Mouse (Mus musculus) CH12.LX (cell line): ENCODE measurements around the gene Tef. TPM values are rescaled to one million over a fixed set of nuclear protein-coding genes. Genes with fewer than 3 reads are reported as not detected.

Experiments used
- DNase-seq: peaks from one replicate; pipeline ENCODE4 v3.0.0-alpha.2; 2013; ENCODE audit errors: extremely low read depth
- H3K27ac ChIP-seq: 2 replicates; pipeline ENCODE4 v1.5.1; 2012; ENCODE audit warnings: low read depth, mild to moderate bottlenecking, control low read depth, moderate library complexity; ENCODE audit not compliant: insufficient read depth
- H3K27me3 ChIP-seq: replicated peaks from 2 replicates; pipeline ENCODE3; 2012; ENCODE audit warnings: inconsistent platforms
- H3K36me3 ChIP-seq, 2 experiments: replicated peaks in 1 of 2; 2 replicates each; pipeline versions ENCODE3 to v1.6.1; 2012; ENCODE audit warnings: inconsistent platforms in 1 of 2, low read length in 1 of 2, mild to moderate bottlenecking in 1 of 2, mixed read lengths in 1 of 2, moderate library complexity in 1 of 2; ENCODE audit not compliant: control insufficient read depth in 1 of 2, insufficient read depth in 1 of 2
- H3K4me1 ChIP-seq, 2 experiments: 2 replicates each; pipeline ENCODE4 v1.6.1; 2012; ENCODE audit warnings: inconsistent platforms in 1 of 2, moderate library complexity in 1 of 2; ENCODE audit not compliant: insufficient read depth in 2 of 2, control insufficient read depth in 1 of 2
- H3K4me2 ChIP-seq: 2 replicates; pipeline ENCODE4 v1.6.1; 2012; ENCODE audit warnings: low read depth, mild to moderate bottlenecking, control low read depth; ENCODE audit not compliant: poor library complexity, insufficient read depth, severe bottlenecking
- H3K4me3 ChIP-seq, 3 experiments: fragments of 150-350 bp in 1 of 3; sonication (generic) in 1 of 3; replicated peaks in 1 of 3; 2 replicates each; pipeline versions ENCODE3 to v1.5.1; 2011 to 2012; ENCODE audit warnings: low read depth in 2 of 3, low read length in 2 of 3, mild to moderate bottlenecking in 2 of 3, moderate library complexity in 2 of 3, control low read depth in 1 of 3, improper control_type of control experiment in 1 of 3, inconsistent platforms in 1 of 3, mixed read lengths in 1 of 3; ENCODE audit not compliant: poor library complexity in 1 of 3
- H3K79me2 ChIP-seq: replicated peaks from 2 replicates; pipeline ENCODE4 v1.6.1; 2012; ENCODE audit warnings: mild to moderate bottlenecking, moderate library complexity; ENCODE audit not compliant: control insufficient read depth, poor library complexity, insufficient read depth, severe bottlenecking; ENCODE audit errors: extremely low read depth
- H3K9ac ChIP-seq: 2 replicates; pipeline ENCODE4 v1.6.1; 2012; ENCODE audit warnings: low read depth, mild to moderate bottlenecking, control low read depth, moderate library complexity; ENCODE audit not compliant: insufficient read depth
- H3K9me3 ChIP-seq: replicated peaks from 2 replicates; pipeline ENCODE3; 2012; ENCODE audit warnings: low read length, inconsistent platforms, mixed read lengths
- CTCF ChIP-seq, 2 experiments: IDR thresholded peaks in 1 of 2; conservative IDR thresholded peaks in 1 of 2; 2 replicates each; pipeline ENCODE4 v1.5.1; 2011 to 2012; ENCODE audit warnings: low read depth in 2 of 2, low read length in 2 of 2, improper control_type of control experiment in 1 of 2, inconsistent platforms in 1 of 2, mild to moderate bottlenecking in 1 of 2, moderate library complexity in 1 of 2
- EP300 ChIP-seq: IDR thresholded peaks from 2 replicates; pipeline ENCODE4 v1.6.1; 2011; ENCODE audit warnings: low read length, improper control_type of control experiment
- ETS1 ChIP-seq: conservative IDR thresholded peaks from 2 replicates; pipeline ENCODE4 v1.6.1; 2012; ENCODE audit warnings: low read depth, mild to moderate bottlenecking, inconsistent platforms, low read length, improper control_type of control experiment, moderate library complexity
- GABPA ChIP-seq: IDR thresholded peaks from 2 replicates; pipeline ENCODE4 v1.6.1; 2012; ENCODE audit warnings: low read depth, low read length, improper control_type of control experiment, inconsistent platforms; ENCODE audit not compliant: insufficient replicate concordance
- HCFC1 ChIP-seq: IDR thresholded peaks from 2 replicates; pipeline ENCODE4 v1.6.1; 2012; ENCODE audit warnings: low read depth, mild to moderate bottlenecking, inconsistent platforms, low read length, improper control_type of control experiment
- KAT2A ChIP-seq: IDR thresholded peaks from 2 replicates; pipeline ENCODE4 v1.6.1; 2012; ENCODE audit warnings: low read length, improper control_type of control experiment, inconsistent platforms; ENCODE audit not compliant: insufficient replicate concordance
- MAX ChIP-seq: IDR thresholded peaks from 2 replicates; pipeline ENCODE4 v1.6.1; 2011; ENCODE audit warnings: low read length, improper control_type of control experiment
- MAZ ChIP-seq: IDR thresholded peaks from 2 replicates; pipeline ENCODE4 v1.6.1; 2012; ENCODE audit warnings: low read depth, mild to moderate bottlenecking, inconsistent platforms, low read length, improper control_type of control experiment, moderate library complexity
- MEF2A ChIP-seq: IDR thresholded peaks from 2 replicates; pipeline ENCODE4 v1.6.1; 2014; ENCODE audit warnings: low read depth, mild to moderate bottlenecking, inconsistent platforms, low read length, improper control_type of control experiment, borderline replicate concordance
- MXI1 ChIP-seq: IDR thresholded peaks from 2 replicates; pipeline ENCODE4 v1.6.1; 2011; ENCODE audit warnings: mild to moderate bottlenecking, low read depth, low read length, improper control_type of control experiment
- MYC ChIP-seq: IDR thresholded peaks from 2 replicates; pipeline ENCODE4 v1.6.1; 2011; ENCODE audit warnings: low read depth, mild to moderate bottlenecking, improper control_type of control experiment, low read length
- NELFE ChIP-seq: IDR thresholded peaks from 2 replicates; pipeline ENCODE4 v1.6.1; 2011; ENCODE audit warnings: low read depth, low read length, improper control_type of control experiment
- NRF1 ChIP-seq: IDR thresholded peaks from 2 replicates; pipeline ENCODE4 v1.6.1; 2014; ENCODE audit warnings: low read depth, mild to moderate bottlenecking, inconsistent platforms, low read length, improper control_type of control experiment, moderate library complexity
- POLR2A ChIP-seq: IDR thresholded peaks from 2 replicates; pipeline ENCODE4 v1.6.1; 2011; ENCODE audit warnings: low read depth, mild to moderate bottlenecking, improper control_type of control experiment, low read length
- RAD21 ChIP-seq: IDR thresholded peaks from 2 replicates; pipeline ENCODE4 v1.6.1; 2011; ENCODE audit warnings: low read depth, mild to moderate bottlenecking, low read length, improper control_type of control experiment, moderate library complexity
- SIN3A ChIP-seq: IDR thresholded peaks from 2 replicates; pipeline ENCODE4 v1.6.1; 2012; ENCODE audit warnings: low read length, improper control_type of control experiment, inconsistent platforms
- SMC3 ChIP-seq: IDR thresholded peaks from 2 replicates; pipeline ENCODE4 v1.6.1; 2011; ENCODE audit warnings: low read depth, low read length, improper control_type of control experiment
- TBP ChIP-seq: conservative IDR thresholded peaks from 2 replicates; pipeline ENCODE4 v1.6.1; 2011; ENCODE audit warnings: low read depth, low read length, improper control_type of control experiment
- USF1 ChIP-seq: IDR thresholded peaks from 2 replicates; pipeline ENCODE4 v1.6.1; 2014; ENCODE audit warnings: low read depth, mild to moderate bottlenecking, inconsistent platforms, low read length, improper control_type of control experiment
- USF2 ChIP-seq: conservative IDR thresholded peaks from 2 replicates; pipeline ENCODE4 v1.6.1; 2011; ENCODE audit warnings: low read depth, low read length, improper control_type of control experiment
- ZC3H11A ChIP-seq: IDR thresholded peaks from 2 replicates; pipeline ENCODE4 v1.6.1; 2012; ENCODE audit warnings: low read depth, mild to moderate bottlenecking, inconsistent platforms, low read length, improper control_type of control experiment
- ZMIZ1 ChIP-seq: IDR thresholded peaks from 2 replicates; pipeline ENCODE4 v1.6.1; 2012; ENCODE audit warnings: low read depth, mild to moderate bottlenecking, inconsistent platforms, low read length, improper control_type of control experiment
- ZNF384 ChIP-seq: IDR thresholded peaks from 2 replicates; pipeline ENCODE4 v1.6.1; 2012; ENCODE audit warnings: low read depth, low read length, improper control_type of control experiment, inconsistent platforms
- dilution Hi-C: fragments of 300-500 bp; cut with MboI; formaldehyde crosslinking; loops from 2 replicates; pipeline ENCODE4 v1.14.3; 2020; ENCODE audit warnings: low sequenced_read_pairs; ENCODE audit not compliant: extremely low pct_unique_long_range_greater_than_20kb, extremely low pct_ligation_motif_present
- in situ Hi-C: fragments of 300-500 bp; cut with MboI; formaldehyde crosslinking; loops from 3 replicates; pipeline ENCODE4 v1.14.3; 2019; ENCODE audit warnings: low sequenced_read_pairs, low pct_ligation_motif_present, low pct_unique_long_range_greater_than_20kb, mixed read lengths
- polyA plus RNA-seq: library from polyadenylated mRNA; unstranded; fragments of >175 nt; gene quantifications from 2 replicates; pipeline ENCODE4 v1.2.1, GENCODE M21; 2012; ENCODE audit warnings: low read depth; ENCODE audit not compliant: insufficient read length
- total RNA-seq, 2 experiments: library from RNA; depleted of rRNA; stranded (reverse); fragments of 300-350 nt in 1 of 2; fragments of >200 nt in 1 of 2; gene quantifications; 2 replicates each; pipeline ENCODE4 v1.2.3; 2012 to 2014

The Tef gene
- total and polyA plus RNA-seq, 3 experiments = 14.7 to 17.2 (median 14.9) TPM

DNA sequence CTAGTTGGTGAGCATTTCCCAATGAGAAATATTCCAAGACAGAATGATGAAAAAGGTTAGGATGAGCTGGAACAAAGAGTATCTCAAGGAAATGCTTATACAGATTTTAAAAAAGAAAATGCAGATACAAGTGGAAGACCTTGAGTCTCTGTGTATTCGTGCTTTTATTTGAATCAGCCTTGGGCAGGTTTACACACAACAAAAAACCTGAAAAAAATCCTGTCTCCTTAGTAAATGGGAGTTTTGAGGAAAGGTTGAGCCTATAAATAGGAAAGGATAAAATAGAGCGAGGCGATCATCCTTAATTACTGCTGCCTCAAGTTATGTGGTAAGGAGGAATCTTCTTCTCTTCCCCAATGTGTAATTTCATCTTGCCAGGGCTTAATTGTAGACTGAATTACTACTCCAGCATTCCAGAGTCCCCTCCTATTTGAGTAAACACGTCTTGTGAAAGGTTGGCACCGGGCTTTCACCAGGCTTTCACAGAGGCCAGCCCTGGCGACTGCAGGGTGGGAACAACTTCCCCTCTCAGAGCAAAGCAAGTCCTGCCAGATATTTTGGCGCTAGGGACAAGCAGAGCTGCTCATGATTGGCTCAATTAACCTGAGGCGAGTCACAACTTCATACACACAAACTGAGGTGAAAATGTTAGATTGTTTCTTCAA lies 58.4 kb downstream of the Tef start:
- H3K36me3 ChIP-seq = peaks cover 10 to 21% of the 10 kb centered on the region in 2 experiments
- DNase-seq = no peak
- H3K4me2 ChIP-seq = no peak overlapping the region
- no peak overlapping the region for H3K27ac ChIP-seq
- TF ChIP-seq NELFE (no peak), USF2 (no peak), TBP (no peak), MYC (no peak), MEF2A (no peak)
- H3K9me3 ChIP-seq = no peaks in the 10 kb centered on the region
- peaks cover 22% of the 10 kb centered on the region for H3K79me2 ChIP-seq
- no peaks in the 10 kb centered on the region for H3K27me3 ChIP-seq
- in situ Hi-C loops (no loop called here), dilution Hi-C loops (no loop called here)
- H3K9ac ChIP-seq = no peak overlapping the region
- H3K4me1 ChIP-seq = peaks cover 0 to 13% of the 10 kb centered on the region in 2 experiments; a peak in 2 of 4 replicates
- H3K4me3 ChIP-seq = peak overlapping the region in 1 of 3 experiments; percentile 28

DNA sequence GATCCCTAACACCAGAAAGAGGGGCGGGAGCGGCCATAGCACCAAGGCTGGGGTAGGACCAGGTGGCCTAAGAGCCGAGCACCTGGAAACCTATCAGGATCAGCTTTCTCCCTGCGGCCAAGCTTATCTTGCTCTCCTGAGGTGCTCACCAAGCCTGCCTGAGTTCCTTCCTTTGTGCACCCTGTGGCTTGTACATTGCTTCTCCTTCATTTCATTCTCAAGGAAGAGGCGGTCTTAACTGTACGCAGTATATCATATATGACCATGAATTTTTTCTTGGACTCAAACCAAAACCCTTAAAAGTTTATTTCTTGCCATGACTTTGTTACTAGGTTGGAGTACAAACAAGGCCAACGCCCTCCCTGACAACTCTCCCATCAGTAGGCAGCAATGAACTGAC lies 62.0 kb downstream of the Tef start:
- in situ Hi-C loops = no loop called here
- H3K9me3 ChIP-seq = no peaks in the 10 kb centered on the region
- no peak overlapping the region for H3K27ac ChIP-seq
- peaks cover 0 to 17% of the 10 kb centered on the region in 2 experiments; a peak in 2 of 4 replicates for H3K4me1 ChIP-seq
- dilution Hi-C loops = no loop called here
- H3K27me3 ChIP-seq = no peaks in the 10 kb centered on the region
- no peak overlapping the region for H3K4me2 ChIP-seq
- no peak for TF ChIP-seq SMC3
- TF ChIP-seq SIN3A = no peak
- no peak for TF ChIP-seq NRF1
- no peak for TF ChIP-seq MAZ
- no peak for TF ChIP-seq ZMIZ1
- TF ChIP-seq ZC3H11A = no peak
- no peak; the same call in 1 of the 2 replicates for TF ChIP-seq POLR2A
- no peak for TF ChIP-seq EP300
- TF ChIP-seq MEF2A = no peak
- TF ChIP-seq CTCF (conservative IDR thresholded peaks at IDR 0.05 in 1 of 2, IDR thresholded peaks at IDR 0.05 in 1 of 2; ENCODE audit: low read depth in 2 of 2, low read length in 2 of 2) = no peak
- TF ChIP-seq KAT2A = no peak
- no peak for TF ChIP-seq MXI1
- no peak for TF ChIP-seq HCFC1
- TF ChIP-seq USF1 = no peak
- TF ChIP-seq ETS1 = no peak
- no peak for TF ChIP-seq RAD21
- no peak for TF ChIP-seq TBP
- no peak for TF ChIP-seq MAX
- TF ChIP-seq ZNF384 = no peak
- no peak for TF ChIP-seq GABPA
- no peak overlapping the region for H3K4me3 ChIP-seq
- H3K36me3 ChIP-seq = peaks cover 39 to 58% of the 10 kb centered on the region in 2 experiments
- H3K9ac ChIP-seq = no peak overlapping the region
- peaks cover 3% of the 10 kb centered on the region; the same call in 1 of the 2 replicates for H3K79me2 ChIP-seq
- DNase-seq = no peak
